Mouse (Mus musculus) adrenal gland (tissue): Measurements from ENCODE around the gene 1700025F22Rik.
"Not testable (repeated sequence)": the region's sequence is repeated elsewhere in the genome, so short reads cannot be mapped to it uniquely, and the experiment has no call there.

ENCODE experiments used
- intact Hi-C: fragments of 180-260 bp; cut with DNase I; formaldehyde crosslinking; loops from one replicate; pipeline ENCODE4 v1.15.1; 2025
- long read RNA-seq, 2 experiments: library from polyadenylated mRNA; unstranded; transcript quantifications; one replicate each; pipeline ENCODE4 v2.0.0; 2020; ENCODE audit warnings: borderline replicate concordance in 1 of 2; ENCODE audit not compliant: insufficient replicate concordance in 1 of 2

Gene 1700025F22Rik
- long read RNA-seq, experiment 1, partial matches to known transcripts = 0 of 8 reads
- long read RNA-seq, experiment 1, other reads (novel, unspliced or antisense) = 8 of 8 reads
- long read RNA-seq, experiment 2, partial matches to known transcripts = 0 of 1 reads
- long read RNA-seq, experiment 2, other reads (novel, unspliced or antisense) = 1 of 1 reads

DNA sequence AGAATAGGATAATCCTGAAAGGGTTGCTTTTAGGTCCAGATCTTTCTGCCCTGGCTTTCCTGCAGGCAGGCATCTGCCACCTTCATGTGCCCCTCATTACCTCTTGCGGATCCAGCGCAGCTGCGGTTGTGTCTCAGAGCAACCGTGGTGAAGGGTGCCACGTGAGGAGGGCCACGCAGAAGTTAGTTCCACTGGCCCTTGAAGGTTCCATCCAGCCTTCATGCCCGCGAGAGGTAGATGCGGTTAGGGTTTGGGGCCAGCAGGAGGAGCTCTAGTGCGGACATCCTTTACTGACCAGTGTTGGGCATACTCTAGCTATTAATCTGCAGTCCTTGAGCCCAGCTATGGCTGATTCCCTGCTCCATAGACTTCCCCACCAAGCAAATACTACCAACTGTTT lies at the start of gene 1700025F22Rik:
TSS of gene 1700025F22Rik (minus strand) at position 149 of the 400 bp plus-strand sequence.
- intact Hi-C loops = no loop called here

DNA sequence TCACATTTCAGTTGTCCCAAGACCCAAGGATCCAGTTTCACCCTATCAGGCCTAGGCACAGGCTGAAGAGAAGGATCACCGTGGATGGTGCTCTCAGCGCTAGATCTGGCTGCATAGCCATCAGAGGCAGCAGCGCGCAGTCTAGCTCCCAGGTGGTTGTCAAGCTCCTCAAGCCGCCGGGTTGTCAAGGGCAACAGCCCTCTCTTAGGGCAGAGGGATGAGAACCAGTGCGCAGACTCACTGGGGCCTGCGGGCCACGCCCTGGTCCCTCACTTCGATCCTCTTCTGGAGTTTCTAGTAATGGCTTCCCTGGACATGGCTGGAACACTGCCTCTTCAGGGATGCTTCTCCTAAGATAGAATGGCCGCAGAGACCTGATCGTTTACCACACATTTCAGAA lies 31.4 kb upstream of the 1700025F22Rik start, which contains the start of gene Ms4a13:
TSS of gene Ms4a13 (minus strand) at position 192 of the 400 bp plus-strand sequence.
- intact Hi-C loops = no loop called here

DNA sequence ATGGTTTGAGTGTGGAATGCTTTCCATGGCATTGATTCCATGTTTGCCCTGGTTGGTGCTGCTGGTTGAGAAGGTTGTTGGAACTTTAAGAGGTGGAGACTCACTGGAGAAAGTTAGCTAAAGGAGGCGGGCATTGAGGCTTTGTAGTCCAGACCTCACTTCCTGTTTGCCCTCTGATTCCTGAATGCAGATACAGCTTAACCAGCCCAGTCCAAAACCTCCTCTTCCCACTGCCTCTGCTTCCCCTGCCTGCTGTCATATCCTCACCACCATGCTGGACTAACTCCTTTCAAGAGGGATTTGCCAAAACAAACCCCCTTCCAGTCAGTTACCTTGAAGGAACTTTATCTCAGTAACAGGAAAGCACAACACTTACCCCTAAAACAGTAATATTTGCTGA lies 27.4 kb upstream of the 1700025F22Rik start:
- intact Hi-C loops = no loop called here

DNA sequence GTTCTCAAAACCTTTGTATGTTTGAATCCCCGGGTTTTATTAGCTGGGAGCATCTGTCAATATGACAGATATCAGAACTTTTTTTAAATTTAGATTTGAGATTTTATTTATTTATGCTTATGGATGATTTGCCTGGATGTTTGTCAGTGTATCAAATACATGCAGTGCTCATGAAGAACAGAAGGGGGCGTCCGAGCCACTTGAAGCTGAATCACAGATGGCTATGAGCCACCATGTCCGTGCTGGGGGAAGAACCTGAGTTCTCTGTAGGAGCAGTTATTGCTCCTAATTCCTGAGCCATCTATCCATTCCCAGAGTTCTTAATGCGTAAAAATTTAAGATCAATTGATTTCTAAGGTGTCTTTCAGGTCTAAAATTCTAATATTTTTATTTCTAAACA lies 19.0 kb upstream of the 1700025F22Rik start:
- intact Hi-C loops = no loop called here

DNA sequence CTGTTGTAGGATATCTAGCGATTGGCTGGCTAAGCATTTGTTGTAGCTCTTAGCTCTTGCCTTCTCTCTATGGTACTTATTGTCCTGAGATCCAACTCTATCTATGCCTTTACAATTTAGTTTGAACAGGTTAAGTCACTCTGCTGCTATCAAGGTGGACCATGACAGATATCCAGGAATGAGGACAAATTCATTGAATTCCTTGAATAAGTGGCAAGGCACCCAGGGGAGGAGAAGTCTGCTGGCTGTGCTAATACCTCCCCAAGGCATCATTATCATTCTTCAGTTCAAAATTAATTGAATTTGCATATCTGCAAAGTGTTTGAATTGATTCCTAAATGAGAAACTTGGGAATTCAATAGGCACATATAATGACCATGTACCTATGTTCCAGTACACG lies 12.3 kb upstream of the 1700025F22Rik start:
- intact Hi-C loops = no loop called here

DNA sequence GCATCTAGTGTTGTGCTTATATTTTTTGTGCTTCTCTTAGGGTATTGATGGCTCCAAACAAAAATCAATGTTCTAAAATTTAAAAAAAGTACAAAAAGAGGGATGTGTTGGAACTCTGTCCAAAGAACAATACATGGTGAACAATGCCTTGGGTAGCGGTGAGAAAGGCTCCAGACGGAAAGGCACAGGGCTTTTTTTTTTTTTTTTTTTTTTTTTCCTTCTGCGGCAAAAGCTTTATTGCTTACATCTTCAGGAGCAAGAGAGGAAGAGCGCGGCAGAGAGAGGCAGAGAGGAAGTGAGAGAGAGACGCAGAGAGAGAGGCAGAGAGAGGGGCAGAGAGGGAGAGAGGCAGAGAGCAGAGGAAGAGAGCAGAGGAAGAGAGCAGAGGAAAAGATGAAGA lies 7.2 kb downstream of the 1700025F22Rik start:
- intact Hi-C loops = not testable (repeated sequence)

DNA sequence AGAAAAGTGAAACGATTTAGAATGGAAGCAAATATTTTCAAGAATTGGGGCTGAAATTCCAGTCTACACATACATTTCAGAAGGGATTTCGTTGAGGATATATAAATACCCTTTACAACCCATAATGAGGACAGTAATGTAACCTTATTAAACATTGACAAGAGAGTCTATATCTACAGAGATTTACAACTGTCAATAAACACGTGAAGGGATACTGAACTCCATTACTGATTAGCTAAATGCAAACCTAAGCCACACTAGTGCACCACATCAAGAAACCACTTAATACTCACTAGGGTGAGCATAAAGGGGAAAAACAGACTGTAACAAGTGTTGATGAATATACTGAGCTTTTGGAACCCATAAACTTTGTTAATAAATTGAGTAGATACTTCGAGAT lies 29.8 kb downstream of the 1700025F22Rik start:
- intact Hi-C loops = no loop called here

DNA sequence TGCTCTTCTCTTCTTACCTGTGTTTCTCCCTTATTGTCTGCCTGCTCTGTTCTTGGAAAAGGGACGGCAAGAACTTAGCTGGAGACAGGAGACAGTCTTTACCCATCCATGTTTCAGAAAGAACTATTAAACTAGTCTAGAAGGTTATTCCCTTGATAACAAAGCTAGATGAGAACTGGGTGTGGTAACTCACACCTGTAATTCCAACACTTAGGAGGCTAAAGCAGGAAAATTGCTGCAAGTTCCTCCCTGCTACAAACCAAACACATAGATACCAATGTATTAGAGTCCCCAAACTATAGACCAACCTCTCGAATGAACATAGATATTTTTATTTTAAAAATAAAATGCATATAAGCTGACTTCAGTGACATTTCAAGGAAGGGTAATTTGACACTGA lies 30.3 kb downstream of the 1700025F22Rik start:
- intact Hi-C loops = no loop called here

DNA sequence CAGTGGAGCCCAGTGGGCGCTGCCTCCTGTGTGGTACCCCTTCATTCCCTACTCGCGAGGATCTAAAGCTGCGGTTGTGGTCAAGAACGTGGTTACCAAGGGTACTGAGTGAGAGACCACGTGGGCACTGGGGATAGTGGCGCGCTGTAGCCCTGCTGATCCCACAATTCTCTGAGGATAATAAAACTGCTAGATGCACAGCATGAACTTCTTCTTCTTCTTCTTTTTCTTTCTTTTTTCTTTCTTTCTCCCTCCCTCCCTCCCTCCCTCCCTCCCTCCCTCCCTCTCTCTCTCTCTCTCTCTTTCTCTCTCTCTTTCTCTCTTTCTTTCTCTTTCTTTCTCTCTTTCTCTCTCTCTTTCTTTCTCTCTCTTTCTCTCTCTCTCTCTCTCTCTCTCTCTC lies 34.3 kb downstream of the 1700025F22Rik start, which contains the start of gene 1700017D01Rik:
TSS of gene 1700017D01Rik (minus strand) at position 101 of the 400 bp plus-strand sequence.
- intact Hi-C loops = not testable (repeated sequence)

DNA sequence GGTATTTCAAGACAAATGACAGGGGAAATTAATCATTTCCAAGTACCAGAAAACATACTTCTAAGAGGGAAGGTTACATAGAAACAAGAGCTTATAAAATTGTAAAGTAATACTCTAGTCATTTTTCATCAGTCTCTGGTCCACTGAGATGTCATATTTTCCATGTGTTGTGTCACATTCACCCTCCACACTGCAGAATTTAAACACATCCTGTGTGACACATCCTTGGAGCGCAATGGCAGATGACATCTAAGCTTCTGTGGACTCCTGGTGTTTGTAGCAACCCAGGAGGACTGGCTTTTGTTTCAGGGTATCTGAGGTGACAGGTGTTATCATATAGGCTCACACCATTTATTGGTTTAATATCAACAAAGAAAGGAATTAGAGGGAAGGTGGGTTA lies 35.4 kb downstream of the 1700025F22Rik start:
- intact Hi-C loops = no loop called here

DNA sequence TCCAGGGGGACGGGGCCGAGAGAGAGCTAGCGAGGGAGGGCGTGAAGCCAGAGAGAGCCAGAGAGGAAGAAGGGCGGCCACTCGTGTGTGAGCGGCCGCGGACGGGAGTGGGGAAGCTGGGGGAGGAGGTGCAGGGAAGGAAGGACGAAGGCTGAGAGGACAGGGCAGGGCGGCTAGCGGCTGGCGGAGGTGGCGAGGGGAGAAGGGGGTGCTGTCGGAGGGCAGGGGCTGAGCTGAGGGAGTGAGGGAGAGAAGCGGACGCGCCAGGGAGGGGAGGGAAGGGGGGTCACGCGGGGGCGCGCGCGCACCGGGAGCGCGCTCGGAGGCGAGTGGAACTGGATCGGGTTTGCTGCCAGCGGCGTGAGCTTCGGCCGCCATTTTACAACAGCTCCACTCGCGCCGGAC lies 44.1 kb downstream of the 1700025F22Rik start:
- intact Hi-C loops = not testable (repeated sequence)

DNA sequence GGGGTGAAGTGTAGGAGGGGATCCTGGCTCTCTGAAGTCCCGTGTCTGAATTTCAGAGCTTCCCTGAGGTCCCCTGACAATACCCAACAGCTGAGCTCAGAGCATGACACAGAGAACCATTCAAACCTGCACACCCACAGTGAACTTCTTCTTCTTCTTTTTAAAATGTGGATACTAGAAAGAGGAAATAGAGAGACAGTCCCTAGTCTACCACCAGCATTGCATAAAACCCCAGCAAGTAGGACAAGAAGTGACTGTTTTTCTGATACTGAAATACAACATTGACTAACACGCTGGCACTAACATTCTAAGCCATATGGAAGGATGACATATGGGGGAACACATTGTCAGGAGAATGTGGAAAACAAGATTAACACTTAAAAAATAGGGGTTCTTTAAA lies 45.8 kb downstream of the 1700025F22Rik start:
- intact Hi-C loops = no loop called here

DNA sequence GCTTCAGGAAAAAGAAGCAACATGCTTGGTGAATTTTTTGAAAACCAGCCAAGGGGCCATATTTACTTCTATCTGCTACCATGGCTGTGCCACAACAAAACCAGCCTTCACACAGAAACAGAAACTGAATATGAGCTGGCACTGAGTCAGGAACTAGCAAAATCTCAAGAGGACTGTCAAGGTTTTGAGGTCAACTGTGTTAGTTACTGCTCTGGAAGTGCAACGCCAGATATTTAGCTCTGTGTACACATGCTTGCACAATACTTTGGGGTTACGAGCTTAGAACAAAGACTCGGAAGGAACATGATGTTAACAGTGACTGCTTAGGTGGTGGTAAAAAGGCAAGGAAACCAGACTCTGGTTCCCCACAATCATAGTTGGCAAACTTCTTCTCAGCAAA lies 57.4 kb downstream of the 1700025F22Rik start:
- intact Hi-C loops = no loop called here

DNA sequence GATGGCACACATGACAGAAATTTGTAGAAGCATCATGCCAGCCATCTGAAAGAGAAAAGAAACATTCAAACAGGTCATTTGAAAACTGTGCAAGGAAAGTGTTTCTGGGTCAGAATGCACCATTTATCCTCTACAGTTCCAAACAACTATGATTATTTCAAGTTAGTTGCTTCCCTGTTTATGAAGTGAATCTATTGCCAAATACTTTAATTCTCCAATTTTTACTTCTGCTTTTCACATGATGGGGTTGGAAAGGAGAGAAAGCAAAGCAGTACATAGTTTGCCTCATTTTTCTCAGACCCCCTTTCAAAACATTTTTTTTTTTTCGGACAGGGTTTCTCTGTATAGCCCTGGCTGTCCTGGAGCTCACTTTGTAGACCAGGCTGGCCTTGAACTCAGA lies 63.2 kb downstream of the 1700025F22Rik start:
- intact Hi-C loops = no loop called here

DNA sequence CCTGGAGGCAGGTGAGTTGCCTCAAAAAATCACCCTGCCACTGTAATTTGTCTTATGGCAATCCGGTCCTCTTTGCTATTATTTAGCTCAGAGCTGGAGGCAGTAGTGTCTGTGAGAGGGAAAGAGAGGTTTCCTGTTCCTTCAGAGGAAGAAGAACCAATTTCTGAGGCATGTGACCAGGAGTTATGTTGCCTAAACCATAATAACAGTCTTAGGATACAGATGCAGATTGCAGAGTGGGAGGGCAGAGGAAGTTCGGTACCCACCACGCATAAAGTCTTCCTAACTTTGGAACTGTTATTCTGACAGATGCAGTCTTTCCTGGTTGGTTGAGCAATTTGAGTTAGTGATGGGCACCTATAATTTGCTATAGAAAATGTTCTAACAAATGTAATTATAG lies 66.7 kb downstream of the 1700025F22Rik start:
- intact Hi-C loops = no loop called here

DNA sequence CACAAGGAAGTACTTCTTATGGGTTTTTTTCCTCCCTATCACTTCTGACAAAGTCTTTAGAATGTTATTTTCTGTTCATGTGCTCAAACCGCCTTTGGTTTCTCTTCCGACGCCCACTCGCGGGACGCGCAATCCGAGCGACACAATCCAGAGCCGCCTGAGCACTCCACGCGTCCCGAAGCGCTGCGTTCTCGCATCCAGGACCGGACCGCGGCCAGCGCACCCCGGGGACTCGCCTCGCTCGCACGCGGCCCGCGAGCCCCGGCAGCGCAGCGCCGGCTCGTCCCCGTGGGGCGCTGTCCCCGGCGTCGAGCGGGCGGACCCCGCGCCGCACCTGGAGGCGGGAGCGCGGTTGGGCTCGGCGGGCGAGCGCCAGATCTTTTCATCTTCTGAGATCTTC lies 73.0 kb downstream of the 1700025F22Rik start:
- intact Hi-C loops = not testable (repeated sequence)
